Mouse (Mus musculus) liver, embryonic 14.5 days (tissue): Measurements from ENCODE around the gene Gpc6. TPM values are rescaled to one million over a fixed set of nuclear protein-coding genes. Genes with fewer than 3 reads are reported as not detected.

Experiments
- ATAC-seq: fragments of 200-750 bp; cut with Nextera tagmentation; 2 replicates; pipeline ENCODE4 v1.8.0; 2017; ENCODE audit warnings: moderate number of reproducible peaks, mild to moderate bottlenecking, moderate library complexity; ENCODE audit not compliant: insufficient read depth
- DNase-seq, 3 experiments: peaks; one replicate each; pipeline ENCODE4 v3.0.0-alpha.2; 2012 to 2013; ENCODE audit warnings: low read depth in 3 of 3, low spot score in 3 of 3
- H3K27ac ChIP-seq: fragments of 300-500 bp; sonication (generic); 2 replicates; pipeline ENCODE4 v1.5.1; 2014; ENCODE audit warnings: moderate library complexity, mild to moderate bottlenecking, control low read depth, inconsistent platforms
- H3K27me3 ChIP-seq: fragments of 300-500 bp; sonication (generic); 2 replicates; pipeline ENCODE4 v1.6.1; 2014; ENCODE audit warnings: mild to moderate bottlenecking, low read length, moderate library complexity; ENCODE audit not compliant: control insufficient read depth, insufficient read depth
- H3K36me3 ChIP-seq: fragments of 300-500 bp; sonication (generic); replicated peaks from 2 replicates; pipeline ENCODE4 v1.6.1; 2014; ENCODE audit warnings: low read depth; ENCODE audit not compliant: control insufficient read depth, insufficient read depth
- H3K4me1 ChIP-seq, 2 experiments: fragments of 200-500 bp in 1 of 2; fragments of 300-500 bp in 1 of 2; sonication (generic) in 1 of 2; replicated peaks; 2 replicates each; pipeline ENCODE4 v1.6.1; 2012 to 2014; ENCODE audit warnings: antibody characterized with exemption in 1 of 2, inconsistent platforms in 1 of 2, low read length in 1 of 2; ENCODE audit not compliant: control insufficient read depth in 2 of 2, insufficient read depth in 2 of 2
- H3K4me2 ChIP-seq: fragments of 300-500 bp; sonication (generic); 2 replicates; pipeline ENCODE4 v1.6.1; 2014; ENCODE audit warnings: low read depth, mild to moderate bottlenecking, control low read depth, moderate library complexity
- H3K4me3 ChIP-seq, 2 experiments: fragments of 200-500 bp in 1 of 2; fragments of 300-500 bp in 1 of 2; sonication (generic) in 1 of 2; 2 replicates each; pipeline ENCODE4 v1.5.1; 2012 to 2014; ENCODE audit warnings: low read depth in 2 of 2, low read length in 2 of 2, mild to moderate bottlenecking in 2 of 2, control low read depth in 1 of 2, inconsistent platforms in 1 of 2, moderate library complexity in 1 of 2; ENCODE audit not compliant: insufficient read depth in 1 of 2
- H3K9ac ChIP-seq: fragments of 300-500 bp; sonication (generic); replicated peaks from 2 replicates; pipeline ENCODE4 v1.6.1; 2014; ENCODE audit warnings: mild to moderate bottlenecking, control low read depth, moderate library complexity
- H3K9me3 ChIP-seq: fragments of 300-500 bp; sonication (generic); 2 replicates; pipeline ENCODE4 v1.6.1; 2016; ENCODE audit warnings: low read length, mixed read lengths; ENCODE audit not compliant: control insufficient read depth
- CTCF ChIP-seq: IDR thresholded peaks from 2 replicates; pipeline ENCODE4 v1.5.1; 2016; ENCODE audit warnings: antibody characterized with exemption, low read depth, control low read depth
- EP300 ChIP-seq: IDR thresholded peaks from 2 replicates; pipeline ENCODE4 v1.6.1; 2016; ENCODE audit warnings: antibody characterized with exemption, low read depth
- WGBS: fragments of 180-500 bp; shearing (Covaris S2); extraction: QIAGEN DNeasy Blood & Tissue Kit; methylation state at CpG from one replicate; pipeline ENCODE4 v1.1.7; 2014; ENCODE audit not compliant: insufficient replicate concordance; 5-methylcytosine and 5-hydroxymethylcytosine counted together
- microRNA-seq: library from miRNA; unstranded; fragments of <30 nt; microRNA quantifications from one replicate; pipeline ENCODE4, GENCODE M21; 2016
- polyA plus RNA-seq, 2 experiments: library from polyadenylated mRNA; depleted of rRNA in 1 of 2; stranded (reverse) in 1 of 2; unstranded in 1 of 2; fragments of >200 nt; fragmentation: Nextera tagmentation in 1 of 2; extraction: Ambion mirVana in 1 of 2; gene quantifications; 2 replicates each; pipeline versions ENCODE4 v1.2.1 to v1.2.3; 2012 to 2014

Gpc6 gene
- polyA plus RNA-seq, 2 experiments, result 0.97 to 2.3 TPM

DNA sequence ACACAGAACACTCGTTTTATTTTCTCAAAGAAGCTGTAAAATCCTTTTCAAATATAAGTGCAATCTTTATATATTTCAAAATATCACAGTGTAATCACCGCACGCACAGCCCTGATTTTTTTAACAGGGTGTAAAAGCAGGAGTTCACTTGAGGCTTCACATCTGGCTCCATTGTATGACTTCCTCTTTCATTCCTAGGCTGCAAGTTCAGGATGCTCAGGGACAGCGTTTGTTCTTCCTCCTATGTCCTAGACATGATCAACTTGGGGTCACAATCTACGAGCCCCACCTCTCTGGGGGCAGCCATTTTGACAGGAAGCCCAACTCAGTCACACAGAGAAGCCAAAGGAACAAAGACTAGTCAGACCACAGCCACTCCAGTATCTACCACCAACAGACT, 1094.2 kb downstream of the Gpc6 start:
- Histone ChIP-seq H3K9me3 (no peaks in the 10 kb centered on the region), H3K4me3 (no peak overlapping the region), H3K4me2 (no peak overlapping the region), H3K36me3 (no peaks in the 10 kb centered on the region), H3K9ac (no peak overlapping the region), H3K27ac (no peak overlapping the region), H3K4me1 (no peaks in the 10 kb centered on the region), H3K27me3 (no peaks in the 10 kb centered on the region)
- WGBS, result 39% methylated on average over 5 of the region's 5 CpGs
- ATAC-seq (no peak), DNase-seq (no peak)
- TF ChIP-seq EP300 (no peak), CTCF (no peak)

GRCm38 (mm10) chr14:118021867-118022543, 1096.9 kb downstream of the Gpc6 start:
- Histone ChIP-seq H3K4me3 (no peak overlapping the region), H3K9ac (no peak overlapping the region), H3K4me2 (no peak overlapping the region), H3K4me1 (no peaks in the 10 kb centered on the region), H3K27me3 (no peaks in the 10 kb centered on the region), H3K9me3 (no peaks in the 10 kb centered on the region), H3K27ac (no peak overlapping the region), H3K36me3 (no peaks in the 10 kb centered on the region)
- no peak for DNase-seq
- no peak for ATAC-seq
- WGBS, result 65% methylated on average over 10 of the region's 10 CpGs
- TF ChIP-seq EP300 (no peak), CTCF (no peak)

Small RNAs within 50 kb of the gene (microRNA-seq; reads per million reads assigned to microRNA genes)
- not detected for gene Mir6239
